Mouse (Mus musculus) adrenal gland (tissue): ENCODE measurements at regions not wholly inside any gene's neighbourhood (a gene's known extent, or its start where the extent isn't known, plus 50 kb on each side); places are given as distances from the start of the nearest gene placed in this dataset.

Source experiments
- intact Hi-C: fragments of 180-260 bp; cut with DNase I; formaldehyde crosslinking; loops from one replicate; pipeline ENCODE4 v1.15.1; 2025

DNA sequence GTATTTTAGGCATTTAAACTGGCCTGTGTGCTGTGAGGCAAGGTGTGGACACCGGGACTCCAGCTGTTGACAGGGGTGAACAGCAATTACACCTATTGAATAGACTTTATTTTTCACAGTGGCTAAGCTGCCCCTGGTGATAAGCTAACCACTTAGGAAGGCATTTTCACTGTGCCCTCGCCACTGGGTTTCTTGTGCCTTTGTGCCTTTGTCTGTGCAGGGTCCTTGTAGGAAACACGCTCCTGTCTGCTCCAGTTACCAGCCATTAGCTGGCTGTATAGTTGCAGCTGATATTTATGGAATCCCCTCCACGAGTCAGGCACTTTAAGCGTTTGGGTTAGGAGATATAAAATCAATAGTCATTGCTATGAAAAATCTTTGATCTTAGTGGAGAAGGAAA is 126.5 kb upstream of the Map1b start:
- intact Hi-C loops, result no loop called here

DNA sequence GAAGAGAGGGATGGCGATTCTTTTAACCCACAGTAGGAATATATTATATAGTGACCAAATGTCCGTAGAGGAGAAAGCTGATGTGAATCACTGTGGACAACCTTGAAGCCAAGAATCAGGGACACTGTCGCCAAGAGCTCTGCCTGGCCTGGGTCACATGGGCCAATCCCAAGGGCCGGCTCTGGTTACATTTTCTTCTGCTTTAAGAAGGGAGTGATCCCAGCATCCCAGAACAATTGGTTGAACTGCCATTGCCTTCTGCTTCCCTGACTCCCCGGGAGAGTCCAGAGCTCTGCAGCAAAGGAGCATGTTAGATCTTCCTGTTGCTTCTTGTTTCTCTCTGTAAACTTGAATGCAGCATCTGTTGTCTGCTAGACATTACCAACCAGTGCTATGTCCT is 126.0 kb upstream of the Map1b start:
- intact Hi-C loops, result no loop called here

DNA sequence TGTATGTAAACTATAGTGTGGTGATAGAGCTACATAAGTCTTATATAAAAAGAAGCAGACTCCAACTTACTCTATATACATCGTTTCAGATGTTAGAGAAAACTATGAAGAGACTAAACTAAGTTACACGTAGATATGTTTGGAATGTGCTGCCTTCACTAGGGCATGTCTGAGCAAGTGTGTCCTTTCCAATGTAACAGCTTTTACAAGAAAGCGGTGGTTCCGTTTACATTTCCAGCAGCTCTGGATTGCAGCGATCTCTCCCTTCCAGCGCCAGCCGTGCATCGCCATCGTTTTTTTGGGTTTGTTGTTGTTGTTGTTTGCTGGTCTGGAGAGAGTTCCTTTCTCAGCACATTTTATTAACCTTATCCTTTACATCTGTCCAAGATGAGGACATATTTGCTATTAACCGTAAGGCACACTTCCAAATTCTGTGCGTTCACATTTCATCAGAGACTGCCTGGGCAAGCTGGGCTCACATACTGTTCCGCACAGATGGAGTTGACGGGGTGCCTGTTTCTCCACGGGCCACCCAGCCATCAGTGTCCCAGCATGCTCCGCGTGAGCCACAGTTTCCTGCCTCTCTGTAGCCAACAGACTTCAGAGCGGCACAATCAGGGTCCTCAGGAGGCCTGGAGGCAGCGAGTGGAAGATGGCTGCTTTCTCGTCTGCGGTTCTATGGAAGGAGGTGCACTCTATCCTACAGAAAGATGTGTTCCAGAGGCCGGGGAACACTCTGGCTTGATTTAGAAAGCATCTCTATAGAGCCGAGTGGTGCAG is 125.2 kb upstream of the Map1b start:
- intact Hi-C loops, result no loop called here

DNA sequence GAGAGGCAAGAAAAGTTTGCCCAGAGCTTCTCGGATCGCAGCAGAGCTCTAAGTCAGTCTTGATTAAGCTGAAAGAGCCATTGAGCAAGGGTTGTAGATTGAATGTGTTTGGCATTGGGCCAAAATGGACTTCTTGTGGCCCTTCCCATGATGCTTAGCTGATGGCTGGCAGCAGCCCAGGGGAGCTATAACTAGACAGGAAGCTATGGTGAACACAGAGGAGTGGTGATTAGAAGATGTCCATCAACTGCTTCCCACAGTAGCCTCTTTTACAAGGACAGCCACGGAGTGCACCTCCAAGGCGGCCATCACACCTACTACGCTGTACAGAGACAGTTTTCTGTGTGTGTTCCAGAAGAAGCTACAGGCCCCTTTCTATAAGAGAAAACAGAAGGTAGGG is 116.4 kb upstream of the Map1b start:
- intact Hi-C loops, result no loop called here

DNA sequence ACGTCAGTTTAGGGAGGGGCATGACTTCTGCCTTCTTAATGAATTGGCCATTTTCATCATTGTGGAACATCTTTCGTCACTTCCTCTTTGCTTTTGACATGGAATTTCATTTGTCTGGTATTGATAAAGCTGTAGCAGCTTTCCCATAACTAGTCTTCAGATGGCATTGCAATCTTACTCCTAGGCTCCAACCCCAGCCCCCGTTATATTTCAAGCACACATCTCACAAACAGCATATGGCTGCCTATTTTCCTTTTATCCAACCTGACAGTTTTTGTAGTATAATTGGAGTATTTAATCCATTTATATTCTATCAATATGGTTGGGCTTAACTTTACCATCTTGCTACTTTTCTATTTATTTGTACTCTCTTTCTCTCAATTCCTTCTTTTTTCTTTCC is 114.5 kb upstream of the Map1b start:
- intact Hi-C loops, result no loop called here

DNA sequence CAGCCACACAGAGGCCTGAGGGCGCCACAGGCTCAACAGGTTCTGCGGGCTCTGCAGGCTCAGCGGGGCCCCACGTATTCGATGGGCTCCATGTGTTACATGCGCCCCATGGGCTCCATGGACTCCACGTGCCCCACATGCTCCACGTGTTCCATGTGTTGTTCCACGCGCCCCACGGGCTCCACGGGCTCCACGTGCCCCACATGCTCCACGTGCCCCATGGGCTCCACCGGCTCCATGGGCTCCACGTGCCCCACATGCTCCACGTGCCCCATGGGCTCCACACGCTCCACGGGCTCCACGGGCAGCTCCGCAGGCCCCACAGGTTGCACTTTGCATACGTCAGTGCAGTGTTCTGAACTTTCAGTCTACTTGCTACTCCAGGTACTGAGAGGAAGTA is 114.0 kb upstream of the Map1b start:
- intact Hi-C loops, result no loop called here

DNA sequence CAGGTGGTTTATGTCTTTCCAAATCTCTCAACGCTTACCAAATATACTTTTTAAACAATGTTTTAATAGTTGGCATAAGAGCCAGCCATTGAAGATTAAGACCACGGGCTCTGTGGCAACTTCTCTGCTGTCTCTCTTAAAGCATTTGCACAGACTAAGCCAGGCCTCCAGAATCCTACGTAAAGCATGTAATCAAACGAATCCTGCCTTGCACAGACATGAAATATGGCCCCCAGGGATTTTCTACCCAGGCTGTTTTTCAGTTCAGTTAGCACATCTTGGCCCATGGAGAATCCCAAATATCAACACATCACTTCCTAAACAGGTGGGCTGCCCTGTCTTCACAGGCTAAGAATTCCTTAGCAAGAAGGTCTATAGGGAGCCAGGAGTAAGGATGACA is 108.9 kb upstream of the Map1b start:
- intact Hi-C loops, result no loop called here

DNA sequence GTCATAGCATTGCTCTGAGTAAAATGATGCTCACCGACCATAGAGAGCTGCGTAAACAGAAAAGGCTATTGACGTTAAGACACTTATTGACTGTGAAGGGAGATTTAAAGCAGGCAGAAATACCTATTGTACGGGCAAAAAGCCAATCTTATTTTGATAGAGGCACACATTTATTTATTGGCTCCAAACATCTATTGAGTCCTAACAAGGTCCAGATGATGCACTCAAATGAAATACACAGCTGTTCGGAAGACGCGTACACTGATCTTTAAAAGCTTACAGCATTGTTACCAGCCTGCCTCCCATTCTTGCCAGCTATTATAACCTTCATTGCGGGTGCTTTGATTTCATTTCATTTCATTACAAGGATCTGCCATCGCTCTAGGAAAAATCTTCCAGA is 102.0 kb upstream of the Map1b start:
- intact Hi-C loops, result no loop called here

DNA sequence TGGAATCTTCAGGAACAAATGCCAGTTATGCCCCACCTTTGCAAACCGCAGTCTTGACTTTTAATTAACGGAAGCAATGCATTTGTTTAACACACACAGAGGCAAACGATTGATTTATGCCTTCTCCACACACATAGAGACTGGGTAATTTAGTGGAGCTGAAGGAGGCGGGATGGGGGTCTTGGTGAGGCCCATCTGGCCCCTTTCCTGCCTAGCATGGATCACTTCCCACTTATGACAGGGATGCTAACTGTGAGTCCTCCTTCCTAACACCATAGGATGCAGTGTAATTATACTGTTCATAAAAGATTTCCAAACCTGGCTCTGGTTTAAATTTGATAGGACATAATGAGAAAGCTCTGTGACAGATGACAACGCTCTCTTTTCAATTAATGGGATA is 101.1 kb upstream of the Map1b start:
- intact Hi-C loops, result no loop called here

DNA sequence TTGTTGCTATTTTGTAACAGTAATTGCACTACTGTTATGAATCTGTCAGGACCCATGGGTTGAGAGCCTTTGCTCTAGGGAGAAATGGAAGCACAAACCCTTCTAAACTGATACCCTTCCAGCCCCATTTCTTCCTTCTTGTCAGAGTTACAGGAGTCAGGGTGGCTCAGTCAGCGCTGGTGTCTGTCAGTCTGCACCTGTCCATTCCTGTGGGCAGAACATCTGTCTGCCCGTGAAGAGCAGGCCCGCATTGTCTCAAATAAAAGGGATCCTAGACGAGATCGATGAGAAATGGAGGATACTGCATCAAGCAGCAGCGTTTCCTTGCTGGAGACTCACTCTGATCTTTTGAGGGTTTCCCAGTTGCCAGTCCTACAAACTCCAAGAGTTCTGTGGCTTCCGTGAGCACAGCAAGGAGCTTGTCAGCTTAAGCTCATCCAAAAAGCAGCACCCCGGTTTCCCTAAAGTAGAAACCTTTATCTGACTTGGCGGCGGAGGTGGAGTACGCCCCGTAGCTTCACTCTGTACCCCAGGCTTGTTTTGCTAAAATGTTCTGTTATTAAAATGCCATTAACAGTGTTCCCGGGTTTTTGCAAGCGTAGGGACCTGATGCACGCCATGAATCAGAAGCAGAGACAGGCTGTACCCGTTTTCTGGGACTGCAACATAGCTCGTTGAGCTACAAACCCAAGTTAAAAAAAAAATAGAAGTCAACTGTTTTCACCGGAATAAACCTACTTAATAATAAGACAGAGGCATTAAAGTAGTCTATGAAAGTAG is 95.6 kb upstream of the Map1b start:
- intact Hi-C loops, result no loop called here

DNA sequence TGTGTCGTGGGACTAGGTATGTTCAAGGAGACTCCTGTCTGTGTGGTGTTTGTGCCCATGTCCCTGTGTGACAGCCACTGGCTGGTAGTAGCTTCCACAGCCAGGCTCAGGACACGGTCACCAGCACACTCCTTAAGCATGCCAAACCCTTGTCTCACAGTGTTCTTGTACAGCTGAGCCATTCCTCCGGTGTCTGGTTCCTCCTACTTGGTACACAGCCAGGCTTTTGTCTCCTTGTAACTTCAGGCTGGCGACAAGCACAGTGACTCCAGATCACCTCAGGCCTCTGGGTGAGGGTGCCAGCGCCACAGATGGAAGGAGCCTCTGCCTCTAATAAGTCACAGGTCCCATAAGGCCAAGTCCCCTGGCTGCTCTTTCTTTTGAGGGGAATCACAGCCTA is 94.2 kb upstream of the Map1b start:
- intact Hi-C loops, result no loop called here

DNA sequence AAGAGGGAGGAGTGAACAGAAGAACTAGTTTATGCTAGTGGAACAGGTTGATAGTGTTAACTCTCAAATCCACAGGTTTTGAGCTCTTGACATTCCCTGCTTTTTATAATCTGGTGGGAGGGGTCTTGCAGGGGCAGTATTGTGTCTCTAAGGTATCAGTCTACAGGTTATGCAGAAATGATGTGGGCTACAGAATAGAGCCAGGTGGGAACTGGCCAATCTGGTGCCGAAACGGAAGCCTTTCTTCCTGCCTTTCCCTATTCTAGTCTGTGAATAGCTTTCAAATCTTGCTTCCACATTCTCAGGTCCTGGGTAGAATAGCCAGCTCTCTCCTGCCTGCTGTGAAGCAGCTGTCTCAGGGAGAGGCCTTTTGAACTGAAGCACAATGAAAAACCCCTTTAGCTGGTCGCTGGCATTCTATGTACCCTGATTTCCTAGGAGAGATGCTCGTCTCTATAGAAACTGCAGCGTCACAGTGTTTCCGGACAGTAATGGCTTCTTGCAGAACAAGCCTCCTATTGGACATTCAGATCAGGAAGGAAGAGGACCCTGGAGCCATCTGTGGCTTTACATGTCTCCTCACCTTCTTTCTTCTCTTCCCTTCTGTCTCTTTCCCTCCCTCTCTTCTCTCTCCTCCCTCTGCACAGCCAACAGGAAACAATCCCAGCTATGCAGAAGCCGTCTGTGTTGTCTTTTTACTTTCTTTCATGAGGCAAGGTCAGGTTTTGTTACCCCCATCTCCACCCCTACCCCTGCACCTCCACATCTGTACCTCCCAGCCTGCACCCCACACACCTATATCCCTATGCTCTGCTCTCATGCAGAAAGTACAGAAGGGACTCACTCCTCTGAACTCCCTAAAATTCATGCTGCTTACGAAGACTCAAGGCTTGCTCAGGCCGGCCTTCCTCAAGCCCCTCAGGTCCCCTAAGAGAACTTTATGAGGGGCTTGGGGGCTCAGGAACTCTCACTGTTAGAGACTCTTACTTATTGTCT is 93.1 kb upstream of the Map1b start:
- intact Hi-C loops, result loop anchor here (5.0 kb wide), 1 partner anchor 228 kb away; no protein-coding TSS in a partner anchor

DNA sequence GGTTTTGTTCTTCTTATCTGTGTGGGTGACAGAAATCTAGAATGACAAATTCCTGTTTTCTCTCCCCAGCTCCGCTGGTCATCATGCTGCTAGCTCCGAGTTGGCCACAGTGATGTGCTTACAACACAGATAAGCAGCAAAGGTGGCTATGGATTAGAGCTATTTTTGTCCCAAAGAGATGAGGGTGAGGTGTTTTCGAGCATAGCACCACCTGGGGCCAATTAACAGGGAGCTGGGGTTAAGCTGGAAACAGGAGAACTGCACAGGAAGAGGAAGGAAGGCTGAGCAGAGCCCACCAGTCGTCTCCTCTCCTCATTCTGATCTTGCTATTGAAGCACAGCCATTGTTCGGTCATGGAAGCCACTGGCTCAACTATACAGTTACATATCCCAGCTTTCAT is 92.3 kb upstream of the Map1b start:
- intact Hi-C loops, result loop anchor here (5.0 kb wide), 1 partner anchor 229 kb away; no protein-coding TSS in a partner anchor

DNA sequence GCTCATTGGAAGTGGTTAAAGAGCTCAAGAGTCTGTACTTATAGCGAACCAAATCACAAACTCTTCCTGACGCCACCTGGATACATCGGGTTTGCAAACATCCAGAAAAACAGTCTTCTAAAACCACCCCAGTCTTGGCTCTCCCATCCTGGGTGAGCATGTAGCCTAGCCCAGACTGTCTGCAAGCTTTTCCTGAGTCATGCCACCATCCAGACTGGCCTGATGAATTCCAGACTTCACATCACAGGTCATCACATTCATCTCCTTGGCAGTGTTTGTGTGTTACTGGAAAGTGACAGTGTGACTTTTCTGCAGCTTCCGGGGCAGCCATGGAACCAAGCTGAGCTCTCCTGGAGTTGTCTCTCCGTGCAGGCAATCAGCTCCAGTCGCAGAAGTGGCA is 90.9 kb upstream of the Map1b start:
- intact Hi-C loops, result loop anchor here (5.0 kb wide), 1 partner anchor 230 kb away; no protein-coding TSS in a partner anchor

DNA sequence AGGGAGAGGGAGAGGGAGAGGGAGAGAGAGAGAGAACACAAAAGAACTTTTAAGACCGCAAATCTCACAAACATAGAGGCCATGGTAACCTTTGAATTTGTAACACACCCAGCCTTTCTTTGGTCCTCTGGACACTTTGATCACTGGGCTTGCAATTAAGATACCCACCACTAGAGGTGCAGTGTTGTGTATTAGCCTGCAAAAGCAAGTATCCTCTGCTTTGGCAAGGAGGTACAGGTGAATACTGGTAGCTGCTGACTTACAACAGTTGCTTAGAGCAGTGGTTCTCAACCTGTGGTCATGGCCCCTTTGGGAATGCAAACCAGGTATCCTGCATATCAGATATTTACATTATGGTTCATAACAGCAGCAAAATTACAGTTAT is 90.3 kb upstream of the Map1b start:
- intact Hi-C loops, result loop anchor here (5.0 kb wide), 1 partner anchor 231 kb away; no protein-coding TSS in a partner anchor

DNA sequence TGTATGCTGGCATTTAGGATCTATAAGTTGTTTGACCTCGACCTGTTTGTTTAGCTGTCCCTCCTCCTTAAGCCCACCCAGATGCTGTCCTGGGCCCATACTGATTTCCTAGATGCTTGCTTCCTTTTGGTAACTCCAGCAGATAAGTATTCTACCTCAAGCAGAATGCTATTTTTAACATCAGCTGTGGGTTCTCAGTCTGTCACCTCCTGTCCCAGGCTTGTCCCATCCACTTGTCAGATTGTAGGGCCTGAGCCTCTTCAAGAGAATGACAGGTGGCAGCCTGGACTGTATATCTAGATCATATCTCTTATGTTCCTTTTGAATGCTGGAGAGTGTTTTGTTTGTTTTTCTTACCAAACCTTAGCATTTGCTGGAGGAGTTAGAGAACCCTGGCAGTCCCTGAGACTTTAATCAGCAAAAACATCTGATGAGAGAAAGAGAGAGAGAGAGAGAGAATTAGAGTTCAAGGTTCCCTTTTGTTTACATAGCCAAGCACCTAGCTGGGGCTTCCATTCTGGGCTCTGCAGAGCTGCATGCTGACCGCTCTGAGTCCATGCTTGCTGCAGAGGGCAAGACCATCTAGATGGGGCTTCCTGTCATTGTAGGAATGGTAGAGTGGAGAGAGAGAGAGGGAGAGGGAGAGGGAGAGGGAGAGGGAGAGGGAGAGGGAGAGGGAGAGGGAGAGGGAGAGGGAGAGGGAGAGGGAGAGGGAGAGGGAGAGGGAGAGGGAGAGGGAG is 89.7 kb upstream of the Map1b start:
- intact Hi-C loops, result loop anchor here (5.0 kb wide), 1 partner anchor 231 kb away; no protein-coding TSS in a partner anchor

DNA sequence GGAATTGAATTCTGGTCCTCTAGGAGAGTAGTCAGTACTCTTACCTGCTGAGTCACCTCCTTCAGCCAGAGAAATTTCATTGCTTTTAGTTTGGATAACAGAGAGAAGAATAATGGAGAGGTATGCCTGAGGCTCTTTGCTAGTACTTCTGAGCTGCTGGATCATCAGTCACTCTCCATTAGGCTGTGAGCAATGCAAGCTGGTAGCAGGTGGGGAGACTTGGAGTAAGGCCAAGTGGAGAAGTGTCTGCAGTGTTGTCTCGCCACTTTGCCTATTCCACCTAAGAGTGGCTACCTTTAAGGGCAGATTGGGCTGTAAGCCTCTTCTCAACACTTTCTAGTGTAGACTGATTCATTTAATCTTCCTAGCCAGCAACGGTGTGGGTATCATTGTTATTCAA is 81.6 kb upstream of the Map1b start:
- intact Hi-C loops, result no loop called here

DNA sequence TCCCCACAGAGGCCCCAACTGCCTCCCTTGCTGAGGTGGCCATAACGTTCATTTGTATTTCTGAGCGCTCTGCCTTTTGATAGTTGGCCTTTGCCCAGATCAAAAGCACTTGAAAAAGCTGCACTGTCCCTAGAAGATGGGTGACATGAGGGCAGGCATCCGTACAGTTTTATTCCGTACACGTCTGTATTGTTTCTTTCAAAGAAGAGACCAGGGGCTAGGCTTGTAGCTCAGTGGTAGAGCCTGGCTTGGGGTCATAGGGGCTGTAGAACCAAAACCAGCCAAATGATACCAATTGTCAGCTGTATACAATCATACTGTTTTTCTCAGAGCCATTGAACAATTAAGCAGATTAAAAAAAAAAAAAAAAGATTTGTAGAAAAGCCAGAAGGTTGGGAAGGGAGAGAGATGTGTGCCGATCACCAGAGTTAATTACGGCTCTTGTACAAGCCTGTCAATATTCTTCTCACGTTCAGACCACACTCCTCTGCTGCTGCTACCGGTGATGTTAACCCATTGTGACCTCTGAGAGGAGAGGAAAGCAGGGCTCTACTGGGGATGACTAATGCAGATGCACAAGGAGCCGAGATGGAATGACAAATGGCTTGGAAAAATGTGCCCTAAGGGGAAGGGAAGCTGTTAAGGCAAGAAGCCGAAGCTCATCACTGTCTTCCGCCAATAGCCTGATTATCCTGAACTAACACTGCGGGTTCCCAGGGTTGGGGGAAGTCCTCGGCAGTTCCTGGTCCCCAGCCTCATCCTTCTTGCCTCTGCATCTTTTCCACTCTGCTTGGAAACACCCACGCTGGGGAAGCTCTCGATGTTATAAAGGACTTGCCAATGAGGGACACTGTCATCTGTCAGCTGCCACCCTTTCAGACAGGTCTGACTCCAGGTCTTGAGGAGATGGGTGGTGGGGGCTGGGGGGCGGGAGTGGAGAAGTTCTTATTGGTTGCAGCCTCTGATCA is 77.8 kb upstream of the Map1b start:
- intact Hi-C loops, result no loop called here

DNA sequence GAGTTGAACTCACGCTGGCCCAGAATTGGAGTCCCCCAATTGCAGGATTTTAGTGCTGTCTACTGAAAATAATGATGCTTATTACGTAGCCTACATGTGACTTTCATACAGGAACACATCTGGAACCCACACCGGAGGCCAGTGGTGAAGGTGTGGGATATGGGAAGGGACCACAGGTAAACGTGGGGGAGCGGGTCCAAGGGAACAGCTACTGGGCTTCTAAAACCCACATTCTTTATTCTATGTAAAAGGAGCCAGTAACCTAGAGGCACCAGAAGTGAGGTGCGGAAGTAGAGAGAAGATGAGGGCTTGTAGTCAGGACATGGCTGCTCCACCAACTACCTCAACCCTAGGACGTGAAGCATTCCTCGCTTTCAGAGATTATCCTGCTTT is 76.9 kb upstream of the Map1b start:
- intact Hi-C loops, result no loop called here
